Mouse (Mus musculus): ENCODE results near the gene E130114P18Rik. TPM values are rescaled to one million over a fixed set of nuclear protein-coding genes. Genes with fewer than 3 reads are reported as not detected.

E130114P18Rik gene
- polyA plus RNA-seq, 1 experiment, result not detected

DNA sequence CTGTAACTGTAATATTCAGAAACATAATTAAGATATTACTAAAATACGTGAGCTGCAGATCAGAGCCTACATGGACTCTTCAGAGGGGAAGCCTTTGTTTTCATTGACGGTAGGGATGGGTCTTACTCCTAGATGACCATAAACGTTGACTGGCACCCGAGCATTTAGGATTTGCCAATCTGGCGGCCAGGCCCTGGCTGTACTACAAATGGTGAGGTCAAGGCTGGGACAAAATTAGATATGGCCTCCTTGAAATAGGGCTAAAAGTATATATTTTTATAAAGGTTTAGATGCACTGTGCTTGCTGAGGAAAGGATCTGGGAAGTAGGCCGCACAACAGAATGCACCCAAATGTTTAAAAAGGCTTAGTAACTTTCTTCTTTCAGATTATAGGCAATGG lies 4.6 kb upstream of the E130114P18Rik start:
- Histone ChIP-seq H3K27ac (ENCODE audit: insufficient read depth, low read depth, low read length) (no peak overlapping the region), H3K27me3 (ENCODE audit: control insufficient read depth, insufficient read depth, low read length) (no peaks in the 10 kb centered on the region), H3K36me3 (ENCODE audit: control insufficient read depth, insufficient read depth, low read length) (peaks cover 18% of the 10 kb centered on the region), H3K4me3 (ENCODE audit: low read depth, low read length) (no peak overlapping the region), H3K4me1 (ENCODE audit: control insufficient read depth, insufficient read depth, insufficient read length, low read length) (no peaks in the 10 kb centered on the region)
- no peak for TF ChIP-seq CTCF (IDR thresholded peaks at IDR 0.05; ENCODE audit: extremely low read depth, insufficient read length, insufficient replicate concordance, low read depth, low read length)
- no peak for TF ChIP-seq POLR2A (IDR thresholded peaks at IDR 0.05; ENCODE audit: low read depth, low read length)
- WGBS, result 93% methylated on average over 6 of the region's 6 CpGs

DNA sequence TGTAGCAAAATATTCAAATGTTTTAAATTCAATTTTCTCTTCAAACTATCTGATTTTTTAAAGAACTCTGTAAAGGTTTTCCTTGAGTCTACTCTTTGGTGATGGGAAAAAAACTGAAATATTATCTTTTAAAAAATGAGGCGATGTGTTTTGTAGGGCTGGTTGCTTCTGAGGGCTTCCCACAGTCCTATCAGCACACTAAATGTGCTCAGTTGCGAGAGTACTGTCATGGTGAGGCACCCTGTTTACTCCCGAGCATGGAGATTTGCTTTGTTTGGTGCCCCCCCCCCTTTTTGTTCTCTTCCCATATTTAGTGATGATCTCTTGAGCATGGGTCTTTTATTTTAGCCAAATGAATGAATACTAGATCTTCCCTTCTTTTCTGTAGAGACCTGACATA lies 4.2 kb upstream of the E130114P18Rik start:
- H3K27ac ChIP-seq (ENCODE audit: insufficient read depth, low read depth, low read length), result no peak overlapping the region
- no peaks in the 10 kb centered on the region for H3K4me1 ChIP-seq (ENCODE audit: control insufficient read depth, insufficient read depth, insufficient read length, low read length)
- TF ChIP-seq CTCF (IDR thresholded peaks at IDR 0.05; ENCODE audit: extremely low read depth, insufficient read length, insufficient replicate concordance, low read depth, low read length) (no peak), POLR2A (IDR thresholded peaks at IDR 0.05; ENCODE audit: low read depth, low read length) (no peak)
- H3K36me3 ChIP-seq (ENCODE audit: control insufficient read depth, insufficient read depth, low read length), result peaks cover 18% of the 10 kb centered on the region
- WGBS, result 95% methylated on average over 3 of the region's 3 CpGs
- no peaks in the 10 kb centered on the region for H3K27me3 ChIP-seq (ENCODE audit: control insufficient read depth, insufficient read depth, low read length)
- H3K4me3 ChIP-seq (ENCODE audit: low read depth, low read length), result no peak overlapping the region

- 41% methylated on average over 7 of the region's 7 CpGs for WGBS
- Histone ChIP-seq H3K27me3 (ENCODE audit: control insufficient read depth, insufficient read depth, low read length) (no peaks in the 10 kb centered on the region), H3K36me3 (ENCODE audit: control insufficient read depth, insufficient read depth, low read length) (peaks cover 17% of the 10 kb centered on the region), H3K4me1 (ENCODE audit: control insufficient read depth, insufficient read depth, insufficient read length, low read length) (no peaks in the 10 kb centered on the region), H3K27ac (ENCODE audit: insufficient read depth, low read depth, low read length) (no peak overlapping the region), H3K4me3 (ENCODE audit: low read depth, low read length) (no peak overlapping the region)
- TF ChIP-seq POLR2A (IDR thresholded peaks at IDR 0.05; ENCODE audit: low read depth, low read length), result no peak
- no peak for TF ChIP-seq CTCF (IDR thresholded peaks at IDR 0.05; ENCODE audit: extremely low read depth, insufficient read length, insufficient replicate concordance, low read depth, low read length)
Observed at GRCm38 (mm10) chr4:97780666-97781435, 3.0 kb upstream of the E130114P18Rik start.

- peak overlapping the region; percentile 12; the same call in 1 of the 2 replicates for H3K4me3 ChIP-seq (ENCODE audit: low read depth, low read length)
- H3K27ac ChIP-seq (ENCODE audit: insufficient read depth, low read depth, low read length), result no peak overlapping the region
- no peak for TF ChIP-seq POLR2A (IDR thresholded peaks at IDR 0.05; ENCODE audit: low read depth, low read length)
- TF ChIP-seq CTCF (IDR thresholded peaks at IDR 0.05; ENCODE audit: extremely low read depth, insufficient read length, insufficient replicate concordance, low read depth, low read length), result no peak
Observed at GRCm38 (mm10) chr4:97780024-97780423, 2.1 kb upstream of the E130114P18Rik start.

GRCm38 (mm10) chr4:97779003-97779930 lies 1.4 kb upstream of the E130114P18Rik start:
- WGBS, result 13% methylated on average over 18 of the region's 18 CpGs
- H3K36me3 ChIP-seq (ENCODE audit: control insufficient read depth, insufficient read depth, low read length), result peaks cover 11% of the 10 kb centered on the region
- peak overlapping the region; percentile 91 for H3K4me3 ChIP-seq (ENCODE audit: low read depth, low read length)
- H3K4me1 ChIP-seq (ENCODE audit: control insufficient read depth, insufficient read depth, insufficient read length, low read length), result 0 out of 2 replicates have a peak, but pooled peaks cover 2% of the 10 kb centered on the region
- no peaks in the 10 kb centered on the region for H3K27me3 ChIP-seq (ENCODE audit: control insufficient read depth, insufficient read depth, low read length)
- TF ChIP-seq POLR2A (IDR thresholded peaks at IDR 0.05; ENCODE audit: low read depth, low read length) (no peak), CTCF (IDR thresholded peaks at IDR 0.05; ENCODE audit: extremely low read depth, insufficient read length, insufficient replicate concordance, low read depth, low read length) (no peak)
- 0 out of 2 replicates have a peak overlapping the region, but pooled peaks have one; percentile 21 for H3K27ac ChIP-seq (ENCODE audit: insufficient read depth, low read depth, low read length)

More at GRCm38 (mm10) chr4:97780024-97780423, 2.1 kb upstream of the E130114P18Rik start:
- WGBS, result 29% methylated on average over 7 of the region's 7 CpGs
- Histone ChIP-seq H3K36me3 (ENCODE audit: control insufficient read depth, insufficient read depth, low read length) (peaks cover 14% of the 10 kb centered on the region), H3K27me3 (ENCODE audit: control insufficient read depth, insufficient read depth, low read length) (no peaks in the 10 kb centered on the region), H3K4me1 (ENCODE audit: control insufficient read depth, insufficient read depth, insufficient read length, low read length) (no peaks in the 10 kb centered on the region)

DNA sequence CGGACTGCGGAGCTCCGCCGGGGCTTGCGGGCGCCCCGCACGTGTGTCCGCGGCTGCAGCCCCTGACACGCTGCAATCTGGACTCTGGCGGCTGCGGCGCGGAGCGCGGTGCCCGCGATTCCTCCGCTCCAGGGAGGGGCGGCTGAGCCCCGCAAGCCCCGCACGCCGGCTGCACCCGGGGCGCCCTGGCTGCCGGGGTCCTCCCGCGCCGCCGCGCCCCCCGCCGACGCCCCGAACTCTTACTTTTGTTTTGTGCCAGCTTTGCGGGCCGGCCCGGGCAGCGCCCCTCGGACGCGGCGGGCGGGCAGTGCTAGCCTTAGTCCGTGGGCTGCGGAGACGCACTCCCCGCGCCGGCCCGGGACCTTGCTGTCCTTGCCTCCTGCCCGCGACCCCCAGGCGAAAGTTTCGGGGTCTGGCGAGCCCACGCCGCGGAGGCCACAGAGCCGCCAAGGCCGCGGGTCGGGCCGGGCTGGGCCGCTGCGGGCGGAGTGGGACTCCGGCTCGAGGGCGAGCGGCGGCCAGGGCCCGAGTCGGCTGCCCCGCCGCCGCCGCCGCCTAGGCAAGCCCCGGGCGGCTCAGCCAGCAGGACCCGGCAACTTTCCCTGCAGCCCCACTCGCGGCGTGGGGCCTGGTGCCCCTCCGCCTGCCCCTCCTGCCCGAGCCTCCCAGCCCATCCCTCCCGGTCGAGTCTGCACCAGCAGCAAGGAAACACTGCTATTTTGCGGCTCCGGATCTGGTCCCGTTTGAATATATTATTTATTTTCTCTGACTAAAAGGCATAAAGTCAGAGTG lies 529 bp upstream of the E130114P18Rik start:
- no peak for TF ChIP-seq CTCF (IDR thresholded peaks at IDR 0.05; ENCODE audit: extremely low read depth, insufficient read length, insufficient replicate concordance, low read depth, low read length)
- TF ChIP-seq POLR2A (IDR thresholded peaks at IDR 0.05; ENCODE audit: low read depth, low read length), result no peak
- Histone ChIP-seq H3K27ac (ENCODE audit: insufficient read depth, low read depth, low read length) (peak overlapping the region; percentile 51), H3K36me3 (ENCODE audit: control insufficient read depth, insufficient read depth, low read length) (peaks cover 6% of the 10 kb centered on the region), H3K27me3 (ENCODE audit: control insufficient read depth, insufficient read depth, low read length) (no peaks in the 10 kb centered on the region), H3K4me1 (ENCODE audit: control insufficient read depth, insufficient read depth, insufficient read length, low read length) (0 out of 2 replicates have a peak, but pooled peaks cover 2% of the 10 kb centered on the region), H3K4me3 (ENCODE audit: low read depth, low read length) (peak overlapping the region; percentile 91)
- under 1% methylated on average over 91 of the region's 94 CpGs for WGBS

Data from small intestine, adult 2 months (tissue).